Mouse (Mus musculus): ENCODE data around the gene Olfr1420.

DNA sequence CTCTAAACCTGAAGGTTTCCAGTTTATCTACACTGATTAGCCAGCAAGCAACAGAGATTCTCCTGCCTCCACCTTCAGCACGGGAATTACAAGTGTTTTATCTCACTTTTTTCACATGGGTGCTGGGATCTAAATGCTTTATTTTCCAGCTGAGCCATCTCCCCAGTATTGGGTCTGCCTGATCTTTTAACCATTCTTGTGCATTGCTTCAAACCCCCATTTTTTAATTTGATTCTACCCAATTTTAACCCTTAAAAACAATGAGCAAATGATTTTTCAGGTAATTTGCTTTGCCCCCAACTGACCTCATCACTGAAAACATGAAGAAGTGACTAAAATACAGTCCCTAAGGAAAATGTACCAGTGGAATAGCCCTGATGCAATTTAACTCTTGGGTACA, at the start of gene Olfr1420:
- TF ChIP-seq POLR2AphosphoS5 (IDR thresholded peaks at IDR 0.05; ENCODE audit: insufficient replicate concordance, low read depth, low read length) (no peak), TAL1 (conservative IDR thresholded peaks at IDR 0.05; ENCODE audit: low read depth, low read length) (no peak), CTCF (IDR thresholded peaks at IDR 0.05; ENCODE audit: low read depth, low read length) (no peak)

Measured in G1E (cell line).